Mouse (Mus musculus) megakaryocyte, embryonic 14.5 days (primary cell): ENCODE results near the gene Ift81. TPM values are rescaled to one million over a fixed set of nuclear protein-coding genes. Genes with fewer than 3 reads are reported as not detected.

Experiments
- H3K27me3 ChIP-seq: replicated peaks from 2 replicates; pipeline ENCODE3; 2012; ENCODE audit warnings: inconsistent platforms
- H3K36me3 ChIP-seq: replicated peaks from 2 replicates; pipeline ENCODE3; 2012; ENCODE audit warnings: low read length, inconsistent platforms, mixed read lengths
- H3K4me1 ChIP-seq: 2 replicates; pipeline ENCODE4 v1.6.1; 2012; ENCODE audit warnings: inconsistent platforms
- H3K4me3 ChIP-seq: replicated peaks from 2 replicates; pipeline ENCODE3; 2012; ENCODE audit warnings: moderate library complexity, mild to moderate bottlenecking, inconsistent platforms
- H3K9me3 ChIP-seq: 2 replicates; pipeline ENCODE4 v1.6.1; 2012; ENCODE audit warnings: inconsistent platforms
- FLI1 ChIP-seq: IDR thresholded peaks from 2 replicates; pipeline ENCODE4 v1.6.1; 2012; ENCODE audit warnings: low read length, inconsistent platforms, mixed read lengths
- GATA1 ChIP-seq: IDR thresholded peaks from 3 replicates; pipeline ENCODE4 v1.6.1; 2012; ENCODE audit warnings: mixed read lengths, low read length, inconsistent platforms, borderline replicate concordance
- polyA plus RNA-seq: library from polyadenylated mRNA; stranded (reverse); fragments of >175 nt; gene quantifications from 2 replicates; pipeline ENCODE4 v1.2.3, GENCODE M21; 2012; ENCODE audit warnings: low replicate concordance; ENCODE audit not compliant: insufficient read depth

The Ift81 gene
- polyA plus RNA-seq, 1 experiment: not detected

DNA sequence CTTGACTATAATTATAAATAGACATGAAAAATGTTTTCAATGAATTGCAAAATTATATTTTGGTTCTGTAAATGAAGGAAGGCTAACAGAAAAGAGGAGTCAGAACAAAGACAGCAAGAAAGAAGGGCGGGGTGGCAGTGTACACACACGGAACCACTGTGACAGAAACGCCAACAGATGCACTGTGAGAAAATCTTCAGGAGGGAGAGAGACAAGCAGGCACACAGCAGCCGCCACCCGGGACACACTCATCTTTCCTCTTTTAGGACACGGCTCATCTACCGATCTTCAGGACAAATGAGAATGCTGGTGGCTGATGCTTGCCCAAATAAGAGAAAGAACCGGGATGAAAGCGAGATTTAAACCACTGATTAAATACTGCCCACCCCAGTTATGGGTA, 61.7 kb downstream of the Ift81 start:
- Histone ChIP-seq H3K9me3 (no peaks in the 10 kb centered on the region), H3K36me3 (no peaks in the 10 kb centered on the region), H3K4me3 (no peak overlapping the region), H3K27me3 (peaks cover 10% of the 10 kb centered on the region), H3K4me1 (peaks cover 12% of the 10 kb centered on the region)
- TF ChIP-seq FLI1 (no peak), GATA1 (no peak)

GRCm38 (mm10) chr5:122550460-122550859, 63.9 kb downstream of the Ift81 start:
- no peak for TF ChIP-seq FLI1
- Histone ChIP-seq H3K36me3 (no peaks in the 10 kb centered on the region), H3K4me3 (no peak overlapping the region), H3K9me3 (no peaks in the 10 kb centered on the region), H3K27me3 (peaks cover 15% of the 10 kb centered on the region), H3K4me1 (peaks cover 21% of the 10 kb centered on the region)

GRCm38 (mm10) chr5:122548671-122549070, 65.6 kb downstream of the Ift81 start:
- TF ChIP-seq FLI1: no peak
- TF ChIP-seq GATA1: no peak
- Histone ChIP-seq H3K4me1 (peaks cover 21% of the 10 kb centered on the region), H3K9me3 (no peaks in the 10 kb centered on the region), H3K4me3 (no peak overlapping the region), H3K36me3 (no peaks in the 10 kb centered on the region), H3K27me3 (peaks cover 17% of the 10 kb centered on the region)

DNA sequence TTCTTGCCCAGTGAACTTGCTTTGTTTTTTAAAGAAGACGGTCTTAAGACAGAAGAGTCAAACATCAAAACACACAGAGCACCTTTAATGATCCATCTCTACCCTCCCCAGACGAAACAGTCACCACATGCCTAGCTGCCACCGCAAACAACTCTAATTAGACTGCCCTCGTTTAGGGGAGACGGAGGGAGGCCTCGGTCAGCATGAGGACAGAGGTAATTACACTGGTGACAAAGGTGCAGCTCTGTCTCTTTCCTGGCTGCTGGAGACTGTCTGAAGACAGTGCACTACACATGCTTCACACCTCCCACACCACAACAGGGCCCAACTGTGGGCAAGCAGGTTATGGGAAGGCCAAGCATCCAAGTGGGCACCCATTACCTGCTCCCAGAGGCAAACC, 66.5 kb downstream of the Ift81 start:
- TF ChIP-seq FLI1 (no peak), GATA1 (no peak)
- H3K4me3 ChIP-seq: no peak overlapping the region
- H3K9me3 ChIP-seq: no peaks in the 10 kb centered on the region
- peaks cover 17% of the 10 kb centered on the region for H3K27me3 ChIP-seq
- no peaks in the 10 kb centered on the region for H3K36me3 ChIP-seq
- peaks cover 21% of the 10 kb centered on the region for H3K4me1 ChIP-seq

- Histone ChIP-seq H3K4me1 (peaks cover 21% of the 10 kb centered on the region), H3K27me3 (peaks cover 17% of the 10 kb centered on the region), H3K4me3 (peak overlapping the region; percentile 62), H3K9me3 (no peaks in the 10 kb centered on the region), H3K36me3 (no peaks in the 10 kb centered on the region)
- no peak for TF ChIP-seq GATA1
- no peak for TF ChIP-seq FLI1
These were observed 67.0 kb downstream of the Ift81 start for GRCm38 (mm10) chr5:122547251-122547714.

GRCm38 (mm10) chr5:122543392-122543791, 70.9 kb downstream of the Ift81 start:
- no peak for TF ChIP-seq FLI1
- TF ChIP-seq GATA1: no peak
- H3K9me3 ChIP-seq: no peaks in the 10 kb centered on the region

DNA sequence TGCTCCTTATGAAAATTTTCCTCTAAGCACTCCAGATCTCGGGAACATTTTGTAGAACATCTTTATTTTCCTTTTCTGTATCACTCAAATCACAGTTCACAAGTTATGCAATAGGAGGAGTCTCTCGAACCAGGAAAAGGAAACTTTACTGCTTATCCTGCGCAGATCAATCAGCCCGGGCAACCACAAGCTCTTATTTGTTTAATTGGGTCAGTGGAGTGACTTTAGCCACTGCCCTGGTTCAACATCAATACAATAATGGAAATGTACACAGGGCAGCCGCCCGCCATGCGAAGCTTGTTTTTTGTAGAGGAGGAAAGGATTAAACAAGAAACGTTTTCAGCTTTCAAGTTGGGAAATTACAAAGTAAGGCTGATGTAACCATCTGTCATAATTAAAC, 72.4 kb downstream of the Ift81 start:
- no peak for TF ChIP-seq GATA1
- TF ChIP-seq FLI1: no peak

More at GRCm38 (mm10) chr5:122543392-122543791, 70.9 kb downstream of the Ift81 start:
- Histone ChIP-seq H3K27me3 (peaks cover 21% of the 10 kb centered on the region), H3K4me3 (no peak overlapping the region), H3K36me3 (no peaks in the 10 kb centered on the region), H3K4me1 (peaks cover 14% of the 10 kb centered on the region)

GRCm38 (mm10) chr5:122538077-122538476, 76.2 kb downstream of the Ift81 start:
- TF ChIP-seq GATA1 (no peak), FLI1 (no peak)
- Histone ChIP-seq H3K4me3 (no peak overlapping the region), H3K9me3 (no peaks in the 10 kb centered on the region), H3K36me3 (no peaks in the 10 kb centered on the region), H3K27me3 (peaks cover 43% of the 10 kb centered on the region), H3K4me1 (peaks cover 6% of the 10 kb centered on the region)

More for the DNA sequence above, 72.4 kb downstream of the Ift81 start:
- Histone ChIP-seq H3K4me3 (no peak overlapping the region), H3K36me3 (no peaks in the 10 kb centered on the region), H3K4me1 (peaks cover 8% of the 10 kb centered on the region), H3K9me3 (no peaks in the 10 kb centered on the region), H3K27me3 (peaks cover 29% of the 10 kb centered on the region)

GRCm38 (mm10) chr5:122537654-122538053, 76.7 kb downstream of the Ift81 start:
- Histone ChIP-seq H3K36me3 (no peaks in the 10 kb centered on the region), H3K27me3 (peaks cover 42% of the 10 kb centered on the region), H3K9me3 (no peaks in the 10 kb centered on the region), H3K4me3 (no peak overlapping the region), H3K4me1 (peaks cover 6% of the 10 kb centered on the region)
- TF ChIP-seq GATA1 (no peak), FLI1 (no peak)

GRCm38 (mm10) chr5:122533884-122534283, 80.4 kb downstream of the Ift81 start:
- no peaks in the 10 kb centered on the region for H3K36me3 ChIP-seq
- no peak for TF ChIP-seq GATA1
- TF ChIP-seq FLI1: no peak
- peaks cover 53% of the 10 kb centered on the region for H3K27me3 ChIP-seq
- peaks cover 6% of the 10 kb centered on the region for H3K4me1 ChIP-seq
- peaks cover 14% of the 10 kb centered on the region for H3K9me3 ChIP-seq
- no peak overlapping the region for H3K4me3 ChIP-seq
